Mouse (Mus musculus) liver, embryonic 14.5 days (tissue): ENCODE data around the gene Mrgpra2b.

Experiments
- CTCF ChIP-seq: IDR thresholded peaks from 2 replicates; pipeline ENCODE4 v1.5.1; 2016; ENCODE audit warnings: antibody characterized with exemption, low read depth, control low read depth
- EP300 ChIP-seq: IDR thresholded peaks from 2 replicates; pipeline ENCODE4 v1.6.1; 2016; ENCODE audit warnings: antibody characterized with exemption, low read depth

- no peak for TF ChIP-seq CTCF
- no peak for TF ChIP-seq EP300
Measured at GRCm38 (mm10) chr7:47528762-47529161, at the start of gene Mrgpra2b.
